Mouse (Mus musculus): Measurements from ENCODE around the gene Map6d1.

The Map6d1 gene

DNA sequence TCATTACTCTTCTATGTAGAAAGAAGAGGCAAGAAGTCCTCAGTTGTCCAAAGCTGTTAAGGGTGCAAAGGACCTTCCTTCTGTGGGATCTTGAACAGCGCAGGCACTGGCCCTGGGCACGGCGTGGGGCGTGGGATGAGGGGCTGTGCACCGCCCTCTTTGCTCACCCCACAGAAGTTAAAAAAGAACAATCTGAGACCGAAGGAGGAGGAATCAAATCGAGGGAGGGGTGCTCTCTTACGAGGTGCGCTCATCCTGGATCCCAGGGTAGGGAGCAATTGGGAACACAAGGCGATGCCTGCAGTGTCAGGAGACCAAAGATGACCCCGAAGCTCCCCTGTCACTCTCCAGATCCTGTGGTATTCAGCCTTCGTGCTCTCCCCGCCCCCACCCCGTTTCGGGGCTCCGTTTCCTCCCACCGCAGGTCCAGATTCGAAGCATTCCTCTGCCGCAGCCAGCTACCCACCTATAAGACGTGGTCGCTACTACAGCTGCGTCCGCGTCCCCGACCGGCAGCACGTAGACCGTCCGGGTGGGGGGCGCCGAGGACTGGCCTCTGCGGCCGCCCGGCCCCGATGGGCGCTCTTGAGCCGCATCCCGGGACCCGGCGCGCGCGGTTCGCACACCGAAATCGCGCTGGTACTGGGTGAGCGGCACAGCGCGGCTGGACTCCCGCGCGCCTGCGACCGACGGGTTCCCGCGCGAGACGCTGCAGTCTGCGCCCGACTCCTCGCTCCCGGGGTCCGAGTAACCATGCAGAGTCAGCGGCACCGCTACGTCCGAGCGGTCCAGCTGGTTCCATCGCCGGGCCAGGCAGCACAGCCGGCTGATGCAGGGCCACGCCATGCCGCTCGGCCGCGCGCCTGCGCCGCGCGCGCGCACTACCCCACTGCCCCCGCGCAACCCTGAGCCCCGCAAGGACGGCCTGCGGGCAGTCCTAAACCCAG is at the start of gene Map6d1:
Gene Map6d1 (minus strand): TSS at position 891 of the 947 bp plus-strand sequence.
- in situ Hi-C loops (cut with MboI), result no loop called here

DNA sequence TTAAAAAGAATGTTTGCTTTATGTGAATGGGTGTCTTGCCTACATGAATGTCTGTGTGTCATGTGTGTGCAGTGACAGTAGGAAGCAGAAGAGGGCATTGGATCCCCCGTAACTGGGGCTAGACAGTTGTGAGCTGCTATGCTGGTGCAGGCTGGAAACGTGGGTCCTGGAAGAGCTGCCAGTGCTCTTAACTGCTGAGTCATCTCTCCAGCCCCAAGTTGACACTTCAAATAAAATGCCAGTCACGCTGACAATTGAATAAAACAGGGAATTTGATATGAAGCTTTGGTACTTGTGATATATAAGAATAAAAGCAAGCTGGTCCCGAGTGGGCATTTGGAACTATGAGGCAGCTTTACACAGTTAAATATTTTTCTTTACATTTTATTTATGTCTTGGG is 39.1 kb upstream of the Map6d1 start:
- in situ Hi-C loops (cut with MboI), result no loop called here

DNA sequence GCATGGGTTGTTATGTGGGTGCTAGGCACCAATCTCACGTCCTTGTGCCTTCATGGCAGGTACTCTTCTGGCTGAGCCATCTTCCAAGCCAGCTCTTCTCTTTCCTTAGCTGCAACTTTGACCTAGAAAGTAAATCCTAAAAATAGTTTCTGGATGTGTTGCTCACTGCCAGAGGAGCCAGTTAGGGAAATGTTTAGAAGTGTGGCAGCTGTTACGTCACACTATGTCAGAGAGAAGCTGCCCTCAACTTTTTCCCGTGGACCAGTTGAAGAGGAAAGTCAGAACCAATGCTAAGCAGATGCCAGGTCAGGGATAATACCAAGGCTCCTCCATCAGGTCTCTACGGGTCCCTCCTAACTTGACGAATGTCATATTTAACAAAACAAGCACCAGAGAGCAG is 38.2 kb upstream of the Map6d1 start:
- in situ Hi-C loops (cut with MboI), result no loop called here

DNA sequence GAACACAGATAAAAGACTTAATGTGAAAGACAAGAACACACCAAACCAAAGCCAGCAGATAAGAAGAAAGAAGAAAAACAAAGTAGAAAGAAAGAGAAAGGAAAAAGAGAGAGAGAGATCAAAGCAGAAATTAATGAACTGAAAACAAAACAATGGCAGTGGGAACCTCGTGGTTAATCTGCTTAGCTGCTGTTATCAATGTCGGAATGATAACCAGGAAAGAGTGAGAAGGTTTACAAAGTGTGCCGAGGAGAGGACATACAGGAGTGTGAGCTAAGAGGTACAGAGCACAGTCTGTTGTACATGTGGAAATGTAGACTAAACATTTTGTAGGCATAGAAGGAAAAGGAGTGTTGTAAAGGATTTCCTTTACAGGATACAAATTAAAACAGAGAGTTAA is 31.8 kb upstream of the Map6d1 start:
- in situ Hi-C loops (cut with MboI), result no loop called here

DNA sequence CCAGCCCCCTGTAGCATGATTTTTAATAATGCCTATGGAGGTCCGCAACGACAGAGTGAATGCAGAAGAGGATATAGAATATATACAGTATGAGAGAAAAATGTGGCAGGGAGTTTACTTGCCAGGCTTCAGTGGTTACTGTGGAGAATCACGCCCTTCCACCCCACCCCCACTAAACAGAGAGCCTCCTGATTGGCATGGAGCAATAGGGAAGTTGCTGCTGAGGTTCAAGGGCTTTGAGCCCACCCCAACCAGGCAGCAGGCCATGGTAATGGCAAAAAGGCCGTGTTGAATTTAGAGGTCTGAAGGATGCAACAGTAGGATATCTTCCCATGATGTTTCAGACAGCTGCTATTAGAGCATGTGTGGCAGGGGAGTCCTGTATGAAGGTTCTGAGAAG is 30.2 kb upstream of the Map6d1 start:
- in situ Hi-C loops (cut with MboI), result no loop called here

DNA sequence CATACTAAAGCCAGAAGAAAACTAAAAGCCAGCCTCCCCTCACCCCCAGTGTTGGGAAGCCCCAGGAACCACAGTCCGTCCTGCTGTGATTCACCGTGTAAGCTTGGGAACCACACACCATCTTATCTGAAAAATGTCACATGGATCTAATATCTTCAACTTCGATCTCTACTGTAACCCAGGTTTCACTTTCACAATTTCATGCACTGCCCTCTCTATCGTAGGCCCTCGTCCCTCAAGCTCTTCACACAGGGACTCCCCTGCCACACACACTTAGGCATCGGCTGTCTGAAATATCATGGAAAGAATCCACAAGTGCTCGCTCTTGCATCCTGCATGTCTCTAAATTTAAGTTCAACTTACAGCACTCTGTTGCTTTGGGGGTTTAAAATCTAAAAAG is 23.9 kb upstream of the Map6d1 start:
- in situ Hi-C loops (cut with MboI), result no loop called here

DNA sequence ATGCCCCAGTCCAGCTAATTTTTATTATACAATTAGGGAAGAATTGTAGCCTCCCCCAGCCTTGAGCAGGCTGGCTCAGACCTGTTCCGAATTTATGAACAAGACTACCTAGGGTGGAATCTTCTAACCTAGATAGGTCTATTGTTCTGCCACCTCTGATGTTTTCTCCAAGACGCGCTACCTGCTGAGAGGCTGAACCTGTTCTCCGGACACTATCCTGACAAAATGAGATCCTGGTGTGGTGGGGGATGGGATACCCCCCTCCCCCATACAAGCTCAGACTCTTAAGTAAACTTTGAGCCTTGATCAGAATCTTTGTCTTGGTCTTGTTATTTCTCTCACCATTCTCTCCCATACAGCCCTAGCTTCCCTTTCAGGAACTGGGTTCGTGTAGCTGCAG is 16.8 kb upstream of the Map6d1 start:
- in situ Hi-C loops (cut with MboI), result no loop called here

DNA sequence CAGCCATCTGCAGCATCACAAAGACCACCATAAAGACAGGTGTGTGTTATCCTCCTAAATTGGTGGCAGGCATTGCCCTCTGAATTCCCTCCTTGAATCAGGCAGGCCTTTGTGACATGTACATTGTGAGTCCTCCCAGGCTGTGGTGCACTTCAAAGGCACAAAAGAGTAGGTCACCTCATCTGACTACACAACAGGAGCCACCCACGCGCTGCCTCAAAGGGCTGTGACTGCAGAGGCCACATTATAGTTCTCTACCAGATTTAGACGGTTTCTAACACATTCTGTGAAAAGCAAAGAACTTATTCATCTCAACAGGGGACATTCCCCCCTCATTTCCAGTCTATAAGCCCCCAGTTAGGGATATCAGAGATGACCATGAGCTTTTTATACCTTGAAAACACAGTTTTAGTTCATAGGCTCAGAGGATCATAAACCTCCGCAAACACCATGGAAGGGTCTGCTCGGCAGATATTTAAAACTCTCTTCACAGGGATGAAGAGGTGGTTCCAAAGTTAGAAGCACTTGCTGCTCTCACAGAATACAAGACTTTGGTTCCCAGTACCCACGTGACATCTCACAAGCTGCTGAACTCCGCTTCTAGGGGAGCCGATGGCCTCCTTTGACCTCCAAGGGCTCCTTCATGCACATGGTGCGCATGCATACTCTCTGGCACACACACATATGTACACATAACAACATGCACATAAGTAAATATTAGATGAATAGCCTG is 7.5 kb upstream of the Map6d1 start:
- in situ Hi-C loops (cut with MboI), result no loop called here

DNA sequence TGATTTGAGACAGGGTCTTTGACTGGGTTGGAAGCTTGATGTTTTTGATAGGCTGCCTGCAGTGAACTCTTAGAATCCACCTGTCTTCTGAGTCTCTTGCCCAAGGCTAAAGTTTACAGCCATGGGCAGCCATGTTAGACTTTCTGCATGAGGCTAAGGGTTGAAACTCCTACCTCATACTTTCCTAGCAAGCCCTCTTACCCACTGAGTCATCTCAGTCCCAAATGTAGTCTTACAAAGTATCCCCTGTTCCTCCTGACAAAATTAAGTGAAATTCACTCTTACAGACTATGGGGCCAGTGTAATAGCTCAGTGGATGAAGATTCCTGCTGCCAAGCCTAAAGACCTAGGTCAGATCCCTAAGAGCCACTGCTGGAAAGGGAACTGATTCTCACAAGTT is 5.9 kb upstream of the Map6d1 start:
- in situ Hi-C loops (cut with MboI), result no loop called here

DNA sequence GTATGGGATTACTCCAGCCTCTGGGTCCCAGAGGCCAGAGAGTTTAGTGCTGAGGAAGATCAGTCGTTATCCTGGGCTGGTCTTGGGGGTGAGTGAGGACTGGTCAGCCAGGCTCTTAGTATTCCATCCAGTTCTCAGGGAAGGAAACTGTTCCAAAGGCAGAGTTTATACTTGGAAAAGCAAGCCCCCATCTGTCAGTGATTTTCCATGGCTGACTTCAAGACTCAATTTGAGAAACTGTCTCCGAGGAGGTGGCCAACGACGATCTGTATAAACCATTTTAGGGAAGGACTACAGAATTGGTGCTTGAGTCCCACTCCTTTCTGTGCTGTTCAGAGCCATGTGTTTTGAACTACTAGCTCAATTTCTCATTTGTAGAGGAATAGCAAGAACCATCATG is 2.5 kb downstream of the Map6d1 start:
- in situ Hi-C loops (cut with MboI), result no loop called here

DNA sequence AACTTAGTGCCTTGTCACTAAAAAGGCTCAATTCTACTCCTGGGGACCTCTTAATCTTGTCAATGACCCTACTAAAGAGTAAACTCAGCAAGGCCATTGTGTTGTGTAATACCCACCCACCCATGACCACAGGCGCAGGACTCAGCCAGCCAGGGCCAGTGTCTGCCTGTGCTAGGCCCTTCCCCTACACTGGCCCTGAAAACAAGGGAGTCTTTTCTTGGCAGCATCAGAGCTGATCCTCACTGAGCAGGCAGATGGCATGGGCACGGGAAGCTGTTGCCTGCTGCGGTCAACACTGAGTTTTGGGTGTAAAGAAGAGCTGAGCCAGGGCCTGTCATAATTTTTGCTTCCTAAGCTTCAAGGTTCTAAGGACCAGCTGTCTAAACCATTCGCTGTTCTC is 3.7 kb downstream of the Map6d1 start:
- in situ Hi-C loops (cut with MboI), result no loop called here

DNA sequence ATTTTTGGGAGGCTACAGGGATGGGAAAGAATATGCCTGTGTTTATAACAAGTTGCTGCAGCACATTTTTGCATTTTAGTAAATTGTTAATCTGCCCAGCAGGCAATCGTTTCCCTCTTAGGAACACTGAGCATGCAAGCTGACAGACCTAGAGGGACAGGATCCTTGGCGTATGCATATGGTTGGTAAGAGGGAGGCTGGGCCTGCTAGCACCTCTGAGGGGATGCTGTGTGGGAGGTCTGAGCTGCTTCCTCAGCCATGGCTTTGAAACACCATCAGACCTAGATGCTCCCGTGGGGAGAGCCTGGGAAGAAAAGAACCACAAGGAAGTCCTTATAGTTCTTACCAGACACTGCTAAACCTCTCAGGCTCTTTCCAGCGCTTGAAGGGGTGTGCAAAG is 6.8 kb downstream of the Map6d1 start:
- in situ Hi-C loops (cut with MboI), result no loop called here

DNA sequence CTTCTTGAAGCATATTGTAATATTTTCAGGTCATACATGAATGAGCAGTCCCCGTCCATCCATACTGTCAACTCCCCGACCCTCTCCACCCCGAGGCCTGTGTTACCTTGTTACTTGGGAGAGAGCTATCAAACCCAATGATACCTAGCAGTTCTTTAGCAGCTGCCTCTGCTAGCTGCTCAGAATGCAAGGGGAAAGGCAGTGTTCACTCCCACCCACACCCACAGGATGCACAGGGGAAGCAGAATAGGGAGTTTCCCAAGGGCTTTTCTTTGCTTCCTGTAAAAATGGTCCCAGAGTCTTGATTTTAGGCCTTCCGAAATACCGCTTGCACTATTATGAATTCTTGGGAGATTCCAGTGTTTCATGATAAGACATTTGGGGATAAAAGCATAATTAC is 13.0 kb downstream of the Map6d1 start:
- in situ Hi-C loops (cut with MboI), result no loop called here

DNA sequence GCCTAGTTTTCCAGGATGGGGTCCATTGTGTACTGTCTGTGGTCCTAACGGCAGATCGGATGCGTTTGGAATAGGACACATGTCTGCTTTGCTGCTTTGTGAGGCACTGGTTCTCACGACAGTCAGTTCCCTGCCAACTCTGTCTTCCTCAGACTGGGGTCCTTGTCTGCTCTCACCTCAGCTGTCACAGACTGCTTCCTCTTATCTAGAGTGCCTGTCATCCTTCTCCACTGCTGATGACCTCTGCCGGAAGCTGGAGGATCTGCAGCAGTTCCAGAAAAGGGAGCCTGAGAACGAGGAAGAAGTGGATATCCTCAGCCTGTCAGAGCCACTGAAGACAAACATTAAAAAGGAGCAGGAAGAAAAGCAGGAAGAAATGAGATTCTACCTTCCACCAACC is 13.7 kb downstream of the Map6d1 start:
- in situ Hi-C loops (cut with MboI), result no loop called here

DNA sequence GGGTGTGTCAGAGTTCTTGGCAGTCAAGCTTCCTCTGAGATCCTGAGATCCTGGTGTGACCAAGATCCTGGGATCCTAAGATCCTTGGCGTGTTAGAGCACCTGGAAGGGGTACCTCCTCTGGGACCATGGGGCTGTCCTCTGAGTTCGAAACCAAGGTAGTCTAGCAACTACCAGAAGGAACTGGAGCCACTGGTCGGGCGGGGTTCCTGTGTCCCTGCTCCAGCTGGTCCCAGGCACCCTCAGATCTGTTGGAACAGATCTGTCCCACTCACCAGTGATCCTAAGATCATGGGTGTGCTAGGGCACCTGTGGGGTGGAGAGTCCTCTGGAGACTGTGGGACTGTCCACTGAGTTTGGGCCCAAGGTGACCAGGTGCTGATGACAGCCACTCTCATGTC is 14.5 kb downstream of the Map6d1 start:
- in situ Hi-C loops (cut with MboI), result no loop called here

DNA sequence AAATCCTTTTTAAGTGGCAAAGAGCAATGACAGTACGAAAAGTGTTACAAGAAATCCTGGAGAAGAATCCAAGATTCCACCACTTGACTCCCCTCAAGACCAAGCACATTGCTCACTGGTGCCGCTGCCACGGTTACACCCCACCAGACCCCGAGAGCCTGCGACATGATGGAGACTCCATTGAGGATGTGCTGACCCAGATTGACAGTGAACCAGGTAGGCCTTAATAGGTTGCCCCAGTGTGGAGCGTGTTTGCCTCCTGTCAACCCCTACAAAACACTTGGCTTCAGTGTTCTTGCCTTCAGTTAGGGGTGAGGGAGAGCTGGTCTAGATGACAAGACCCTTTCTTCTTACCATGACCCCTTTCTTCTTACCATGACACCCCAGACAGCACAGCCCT is 18.4 kb downstream of the Map6d1 start:
- in situ Hi-C loops (cut with MboI), result no loop called here

DNA sequence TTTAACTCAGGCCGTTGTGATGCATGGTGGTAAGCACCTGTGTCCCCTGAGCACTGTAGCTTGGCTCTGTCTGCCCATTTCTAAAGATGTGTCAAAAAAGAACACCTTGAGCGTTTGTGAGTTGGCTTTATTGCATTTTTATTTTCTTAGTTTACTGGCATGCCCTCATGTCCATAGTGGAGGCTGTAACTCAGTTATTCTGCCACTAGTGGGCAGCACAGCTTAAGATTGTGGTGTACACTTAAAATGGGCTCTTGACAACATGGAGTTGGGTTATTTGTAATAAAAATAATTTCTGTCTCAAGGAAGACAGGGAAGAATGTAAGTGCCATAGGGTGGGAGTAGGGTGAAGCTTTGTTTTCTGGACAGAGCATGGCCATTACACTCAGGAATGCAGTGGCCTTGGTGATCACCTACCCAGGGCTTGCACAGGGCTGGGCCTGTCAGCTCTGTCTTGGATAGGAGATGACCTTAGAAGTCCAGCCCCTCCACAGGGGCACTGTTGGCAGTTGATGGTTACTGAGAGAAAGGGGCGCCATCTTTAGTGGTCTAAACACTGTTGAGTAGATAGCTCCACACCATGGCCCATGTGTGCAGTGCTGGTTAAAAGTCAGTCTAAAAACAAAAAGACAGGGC is 27.4 kb downstream of the Map6d1 start:
- in situ Hi-C loops (cut with MboI), result no loop called here

DNA sequence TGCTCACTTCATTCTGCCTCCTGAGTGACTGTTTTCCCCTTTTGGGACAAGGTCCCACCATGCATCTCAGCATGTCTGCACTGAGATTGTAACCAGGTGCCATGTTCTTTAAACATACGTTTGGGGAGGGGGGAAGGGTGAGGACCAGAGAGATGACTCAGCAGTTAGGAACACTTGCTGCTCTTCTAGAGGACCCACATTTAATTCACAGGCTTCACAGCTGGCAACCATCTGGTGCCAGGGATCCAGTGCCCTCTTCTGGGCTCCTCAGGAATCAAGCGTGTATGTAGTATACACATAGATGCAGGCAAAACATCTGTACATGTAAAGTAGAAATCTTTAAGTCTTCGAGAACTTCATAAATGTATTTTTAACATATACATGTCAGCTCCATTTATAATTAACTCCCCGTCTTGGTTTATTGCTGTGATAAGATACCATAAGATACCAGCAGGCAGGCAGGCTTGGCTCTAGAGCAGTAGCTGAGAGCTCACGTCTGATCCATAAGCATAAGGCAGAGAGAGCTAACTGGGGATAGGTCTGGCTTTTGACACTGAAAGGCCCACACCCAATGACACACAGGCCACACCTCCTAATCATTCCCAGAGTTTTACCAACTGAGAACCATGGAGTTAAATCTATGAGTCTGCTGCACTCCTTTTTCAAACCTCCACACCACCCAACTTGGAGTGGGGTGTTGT is 41.5 kb downstream of the Map6d1 start:
- in situ Hi-C loops (cut with MboI), result no loop called here

DNA sequence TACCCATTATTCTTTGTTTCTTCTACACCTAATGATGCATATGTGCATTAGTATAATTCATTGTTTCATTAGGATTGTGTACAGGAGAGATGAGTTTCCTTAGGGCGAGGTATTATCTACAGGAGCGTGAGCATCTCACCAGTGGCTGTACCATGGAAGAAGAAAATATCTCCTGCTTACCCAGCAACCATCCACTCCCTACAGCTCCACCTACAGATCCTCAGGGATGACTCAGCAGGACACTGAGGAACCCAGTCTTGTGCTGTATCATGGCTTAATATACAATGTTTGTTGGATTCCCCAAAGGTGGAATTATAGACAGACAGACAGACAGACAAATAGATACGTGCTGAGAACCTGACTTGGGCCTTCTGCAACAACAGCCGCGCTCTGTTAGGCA is 44.2 kb downstream of the Map6d1 start:
- in situ Hi-C loops (cut with MboI), result no loop called here

DNA sequence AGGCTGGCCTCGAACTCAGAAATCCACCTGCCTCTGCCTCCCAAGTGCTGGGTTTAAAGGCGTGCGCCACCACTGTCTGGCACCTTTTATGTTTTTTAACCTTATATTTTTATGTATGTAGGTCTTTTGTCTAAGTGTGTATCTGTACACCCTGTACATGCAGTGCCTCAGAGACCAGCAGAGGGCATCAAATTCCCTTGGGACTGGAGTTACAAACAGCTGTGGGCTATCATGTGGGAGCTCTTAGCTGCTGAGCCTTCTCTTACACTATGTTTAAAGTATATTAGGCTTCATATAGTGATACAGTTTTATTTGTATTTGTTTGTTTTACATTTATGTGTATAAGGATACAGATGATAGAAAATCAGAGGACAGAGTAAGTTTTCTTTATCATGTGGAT is 45.6 kb downstream of the Map6d1 start:
- in situ Hi-C loops (cut with MboI), result no loop called here

DNA sequence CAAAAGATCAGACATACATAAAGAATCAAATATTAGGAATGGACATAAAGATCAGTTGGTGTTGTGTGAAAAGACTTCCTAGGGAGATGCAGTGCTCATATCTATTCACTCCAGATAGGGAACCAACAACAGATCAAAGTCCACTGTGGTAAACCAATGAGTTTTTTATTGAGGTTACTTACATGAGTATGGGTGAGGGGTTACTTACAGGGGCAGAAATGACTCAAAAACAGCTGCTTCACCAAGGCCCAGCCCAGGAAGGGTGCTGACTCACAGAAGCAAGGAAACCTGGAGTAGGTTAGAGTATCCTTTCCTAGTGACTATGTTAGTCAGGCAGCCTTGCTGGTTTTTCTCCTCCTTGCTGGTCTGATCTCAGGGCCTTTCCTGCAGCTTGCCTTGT is 49.1 kb downstream of the Map6d1 start:
- in situ Hi-C loops (cut with MboI), result no loop called here

All from mature B cell (primary cell).